Mouse (Mus musculus) thymus, adult 18-20 months (tissue): ENCODE measurements around the gene Arxes2.

Source experiments
- DNase-seq, 2 experiments: peaks; one replicate each; pipeline ENCODE4 v3.0.0; 2022; ENCODE audit warnings: mixed read lengths in 2 of 2

Arxes2 gene

GRCm38 (mm10) chrX:136043726-136044125 lies 50.1 kb downstream of the Arxes2 start:
- DNase-seq: no peak
